Mouse (Mus musculus): ENCODE data around the gene Jph2. TPM values are rescaled to one million over a fixed set of nuclear protein-coding genes. Genes with fewer than 3 reads are reported as not detected.

Jph2 gene
- polyA plus RNA-seq, 1 experiment from 2014 or later = 0.45 TPM

- no peaks in the 10 kb centered on the region for H3K4me1 ChIP-seq
- no peaks in the 10 kb centered on the region for H3K36me3 ChIP-seq
- H3K9ac ChIP-seq (replicated peaks) = no peak overlapping the region
- WGBS = 91% methylated on average over 8 of the region's 8 CpGs
- H3K27ac ChIP-seq (replicated peaks) = no peak overlapping the region
- H3K9me3 ChIP-seq = no peaks in the 10 kb centered on the region
- H3K4me3 ChIP-seq = no peak overlapping the region
- no peak for ATAC-seq (ENCODE audit: low FRiP score, low read depth)
- no peak overlapping the region for H3K4me2 ChIP-seq (replicated peaks)
- peaks cover 16% of the 10 kb centered on the region for H3K27me3 ChIP-seq
Observed at GRCm38 (mm10) chr2:163381246-163381645, 16.5 kb downstream of the Jph2 start.

- H3K27me3 ChIP-seq = peaks cover 35% of the 10 kb centered on the region
- H3K9me3 ChIP-seq = no peaks in the 10 kb centered on the region
- no peaks in the 10 kb centered on the region for H3K4me1 ChIP-seq
- ATAC-seq (ENCODE audit: low FRiP score, low read depth) = no peak
- no peak overlapping the region for H3K27ac ChIP-seq (replicated peaks)
- no peak overlapping the region for H3K9ac ChIP-seq (replicated peaks)
- no peak overlapping the region for H3K4me3 ChIP-seq
- H3K36me3 ChIP-seq = no peaks in the 10 kb centered on the region
- no peak overlapping the region for H3K4me2 ChIP-seq (replicated peaks)
- 80% methylated on average over 5 of the region's 5 CpGs for WGBS
Observed at GRCm38 (mm10) chr2:163379366-163379765, 18.4 kb downstream of the Jph2 start.

- Histone ChIP-seq H3K9me3 (no peaks in the 10 kb centered on the region), H3K9ac (replicated peaks) (no peak overlapping the region), H3K4me2 (replicated peaks) (0 out of 2 replicates have a peak overlapping the region, but pooled peaks have one; percentile 5), H3K27ac (replicated peaks) (no peak overlapping the region), H3K36me3 (no peaks in the 10 kb centered on the region), H3K4me1 (no peaks in the 10 kb centered on the region), H3K4me3 (no peak overlapping the region), H3K27me3 (peaks cover 42% of the 10 kb centered on the region)
- ATAC-seq (ENCODE audit: low FRiP score, low read depth) = no peak
- 36% methylated on average over 32 of the region's 33 CpGs for WGBS
Observed at GRCm38 (mm10) chr2:163376082-163376481, 21.7 kb downstream of the Jph2 start.

GRCm38 (mm10) chr2:163375468-163375867 lies 22.3 kb downstream of the Jph2 start:
- Histone ChIP-seq H3K4me3 (no peak overlapping the region), H3K4me1 (no peaks in the 10 kb centered on the region), H3K36me3 (no peaks in the 10 kb centered on the region), H3K4me2 (replicated peaks) (no peak overlapping the region), H3K9me3 (no peaks in the 10 kb centered on the region), H3K27me3 (peaks cover 42% of the 10 kb centered on the region), H3K27ac (replicated peaks) (no peak overlapping the region), H3K9ac (replicated peaks) (no peak overlapping the region)
- no peak for ATAC-seq (ENCODE audit: low FRiP score, low read depth)
- 51% methylated on average over 35 of the region's 35 CpGs for WGBS

GRCm38 (mm10) chr2:163372627-163373026 lies 25.2 kb downstream of the Jph2 start:
- 100% methylated on average over 1 of the region's 1 CpGs for WGBS
- no peak for ATAC-seq (ENCODE audit: low FRiP score, low read depth)
- no peak overlapping the region for H3K4me2 ChIP-seq (replicated peaks)

GRCm38 (mm10) chr2:163370175-163370574 lies 27.6 kb downstream of the Jph2 start:
- no peak for ATAC-seq (ENCODE audit: low FRiP score, low read depth)
- WGBS = 55% methylated on average over 4 of the region's 4 CpGs
- Histone ChIP-seq H3K27me3 (peaks cover 15% of the 10 kb centered on the region), H3K4me3 (no peak overlapping the region), H3K27ac (replicated peaks) (no peak overlapping the region), H3K4me1 (no peaks in the 10 kb centered on the region), H3K9ac (replicated peaks) (no peak overlapping the region), H3K36me3 (no peaks in the 10 kb centered on the region), H3K9me3 (no peaks in the 10 kb centered on the region), H3K4me2 (replicated peaks) (no peak overlapping the region)

More at GRCm38 (mm10) chr2:163372627-163373026, 25.2 kb downstream of the Jph2 start:
- no peak overlapping the region for H3K4me3 ChIP-seq
- no peaks in the 10 kb centered on the region for H3K4me1 ChIP-seq
- no peak overlapping the region for H3K9ac ChIP-seq (replicated peaks)
- peaks cover 39% of the 10 kb centered on the region for H3K27me3 ChIP-seq
- H3K36me3 ChIP-seq = no peaks in the 10 kb centered on the region
- no peaks in the 10 kb centered on the region for H3K9me3 ChIP-seq
- no peak overlapping the region for H3K27ac ChIP-seq (replicated peaks)

GRCm38 (mm10) chr2:163364785-163365541 lies 32.8 kb downstream of the Jph2 start:
- 79% methylated on average over 18 of the region's 18 CpGs for WGBS
- Histone ChIP-seq H3K27me3 (no peaks in the 10 kb centered on the region), H3K9me3 (no peaks in the 10 kb centered on the region), H3K36me3 (no peaks in the 10 kb centered on the region), H3K4me1 (no peaks in the 10 kb centered on the region), H3K4me2 (replicated peaks) (no peak overlapping the region), H3K27ac (replicated peaks) (no peak overlapping the region), H3K9ac (replicated peaks) (no peak overlapping the region), H3K4me3 (no peak overlapping the region)
- no peak for ATAC-seq (ENCODE audit: low FRiP score, low read depth)

GRCm38 (mm10) chr2:163362940-163363921 lies 34.6 kb downstream of the Jph2 start:
- no peaks in the 10 kb centered on the region for H3K4me1 ChIP-seq
- no peak overlapping the region for H3K4me3 ChIP-seq
- ATAC-seq (ENCODE audit: low FRiP score, low read depth) = no peak
- H3K27ac ChIP-seq (replicated peaks) = no peak overlapping the region
- no peak overlapping the region for H3K9ac ChIP-seq (replicated peaks)
- H3K36me3 ChIP-seq = no peaks in the 10 kb centered on the region
- WGBS = 79% methylated on average over 12 of the region's 12 CpGs
- H3K4me2 ChIP-seq (replicated peaks) = no peak overlapping the region
- no peaks in the 10 kb centered on the region for H3K27me3 ChIP-seq
- H3K9me3 ChIP-seq = no peaks in the 10 kb centered on the region

- no peak overlapping the region for H3K4me2 ChIP-seq (replicated peaks)
- no peak overlapping the region for H3K4me3 ChIP-seq
- H3K4me1 ChIP-seq = no peaks in the 10 kb centered on the region
- H3K9ac ChIP-seq (replicated peaks) = no peak overlapping the region
- no peaks in the 10 kb centered on the region for H3K36me3 ChIP-seq
- no peaks in the 10 kb centered on the region for H3K27me3 ChIP-seq
- 85% methylated on average over 16 of the region's 16 CpGs for WGBS
- H3K9me3 ChIP-seq = no peaks in the 10 kb centered on the region
- no peak overlapping the region for H3K27ac ChIP-seq (replicated peaks)
- ATAC-seq (ENCODE audit: low FRiP score, low read depth) = no peak
Observed at GRCm38 (mm10) chr2:163360858-163361623, 36.8 kb downstream of the Jph2 start.

GRCm38 (mm10) chr2:163359253-163359652 lies 38.5 kb downstream of the Jph2 start:
- 63% methylated on average over 2 of the region's 2 CpGs for WGBS
- Histone ChIP-seq H3K36me3 (no peaks in the 10 kb centered on the region), H3K4me1 (no peaks in the 10 kb centered on the region), H3K27ac (replicated peaks) (no peak overlapping the region), H3K4me3 (no peak overlapping the region), H3K9ac (replicated peaks) (no peak overlapping the region), H3K27me3 (no peaks in the 10 kb centered on the region), H3K9me3 (no peaks in the 10 kb centered on the region), H3K4me2 (replicated peaks) (no peak overlapping the region)
- ATAC-seq (ENCODE audit: low FRiP score, low read depth) = no peak

GRCm38 (mm10) chr2:163358662-163359061 lies 39.1 kb downstream of the Jph2 start:
- Histone ChIP-seq H3K27ac (replicated peaks) (no peak overlapping the region), H3K9me3 (no peaks in the 10 kb centered on the region), H3K4me2 (replicated peaks) (no peak overlapping the region), H3K4me3 (no peak overlapping the region), H3K36me3 (no peaks in the 10 kb centered on the region), H3K27me3 (no peaks in the 10 kb centered on the region), H3K4me1 (no peaks in the 10 kb centered on the region), H3K9ac (replicated peaks) (no peak overlapping the region)
- ATAC-seq (ENCODE audit: low FRiP score, low read depth) = no peak
- 83% methylated on average over 5 of the region's 5 CpGs for WGBS

All from midbrain, embryonic 12.5 days (tissue).